Mouse (Mus musculus): ENCODE measurements at regions not wholly inside any gene's neighbourhood (a gene's known extent, or its start where the extent isn't known, plus 50 kb on each side); places are given as distances from the start of the nearest gene placed in this dataset.

DNA sequence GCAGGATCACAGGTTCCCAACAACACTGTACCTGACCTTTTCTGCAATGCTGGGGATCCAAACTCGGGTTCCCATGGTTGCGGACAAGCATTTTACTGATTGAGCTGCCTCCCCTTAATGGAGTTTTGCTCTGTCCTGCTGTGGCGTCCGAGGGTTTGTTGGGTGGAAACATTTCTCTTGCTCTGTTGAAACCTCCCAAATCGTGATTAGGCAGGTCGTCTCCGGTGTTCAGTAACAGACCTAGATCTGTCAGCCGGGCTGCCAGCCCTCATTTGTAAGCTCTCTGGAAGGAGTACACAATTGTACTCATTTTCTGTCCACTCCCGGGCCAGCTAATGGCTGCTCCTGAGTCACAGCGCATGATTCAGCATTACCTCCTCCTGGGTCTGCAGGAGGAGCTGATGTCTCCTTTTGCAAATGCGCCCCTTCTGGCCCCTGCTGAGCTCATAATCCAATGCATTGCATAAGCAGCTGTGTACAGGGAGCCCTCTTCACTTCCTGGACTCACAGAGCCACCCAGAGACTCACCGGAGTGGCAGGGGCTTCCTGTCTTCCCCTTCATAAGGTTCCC, 49.8 kb upstream of the Sipa1l2 start:
- DNase-seq (ENCODE audit: low spot score), result peak; percentile 82

All from adipocyte (in vitro differentiated cells).